Mouse (Mus musculus): ENCODE data around the gene Cdc42se2. TPM values are rescaled to one million over a fixed set of nuclear protein-coding genes. Genes with fewer than 3 reads are reported as not detected.

Cdc42se2 gene
- polyA plus RNA-seq, 1 experiment from 2014 or later: 245 TPM

DNA sequence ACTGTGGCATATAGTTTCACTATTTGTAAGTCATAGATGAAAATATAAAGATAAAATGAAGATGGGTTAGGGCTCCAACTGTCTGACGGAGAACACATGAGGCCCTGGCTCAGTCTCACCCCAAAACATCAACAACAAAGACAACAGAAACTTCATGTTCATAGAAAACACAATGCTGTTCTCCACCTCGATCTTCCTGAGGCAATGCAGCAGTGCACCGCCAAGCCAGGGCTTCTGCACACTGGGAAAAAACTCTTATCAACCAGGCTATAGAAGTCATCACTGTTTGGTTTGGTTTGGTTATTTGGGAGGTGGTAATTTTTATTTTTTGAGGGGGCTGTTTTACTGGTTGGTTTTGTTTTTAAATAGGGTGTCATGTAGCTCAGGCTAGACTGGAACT lies 3.0 kb downstream of the Cdc42se2 start:
- WGBS: 93% methylated on average over 3 of the region's 3 CpGs
- DNase-seq (ENCODE audit: low spot score) (no peak), ATAC-seq (ENCODE audit: low FRiP score) (no peak)
- Histone ChIP-seq H3K27me3 (ENCODE audit: control insufficient read depth, insufficient read depth, low read length) (no peaks in the 10 kb centered on the region), H3K4me2 (replicated peaks; ENCODE audit: low read depth, low read length) (no peak overlapping the region), H3K4me3 (ENCODE audit: low read depth, low read length) (no peak overlapping the region), H3K9ac (ENCODE audit: low read depth, low read length) (no peak overlapping the region), H3K36me3 (ENCODE audit: control insufficient read depth, insufficient read depth, low read length) (no peaks in the 10 kb centered on the region), H3K9me3 (ENCODE audit: control insufficient read depth, low read length) (no peaks in the 10 kb centered on the region), H3K27ac (ENCODE audit: low read depth, low read length) (no peak overlapping the region), H3K4me1 (replicated peaks; ENCODE audit: control insufficient read depth, insufficient read depth, low read length) (0 out of 2 replicates have a peak, but pooled peaks cover 3% of the 10 kb centered on the region)

DNA sequence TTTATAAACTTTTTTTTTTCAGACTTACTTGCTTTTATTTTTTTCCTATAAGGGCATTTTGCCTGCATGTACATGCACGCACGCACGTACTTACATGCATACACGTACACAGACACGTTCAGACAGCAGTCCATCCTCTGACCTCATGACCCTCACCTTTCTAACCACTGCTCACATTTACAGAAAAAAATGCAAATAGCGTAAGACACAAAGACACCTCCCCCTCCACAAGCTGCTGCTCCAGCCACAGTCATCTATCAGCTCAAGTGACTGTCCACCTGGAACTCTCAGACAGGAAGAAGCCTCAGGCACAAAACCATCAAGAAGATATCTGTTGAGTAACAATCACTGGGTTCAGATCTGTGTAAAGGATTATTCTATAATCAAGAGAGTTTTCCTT lies 5.2 kb downstream of the Cdc42se2 start:
- no peak for ATAC-seq (ENCODE audit: low FRiP score)
- WGBS: 75% methylated on average over 6 of the region's 6 CpGs

DNA sequence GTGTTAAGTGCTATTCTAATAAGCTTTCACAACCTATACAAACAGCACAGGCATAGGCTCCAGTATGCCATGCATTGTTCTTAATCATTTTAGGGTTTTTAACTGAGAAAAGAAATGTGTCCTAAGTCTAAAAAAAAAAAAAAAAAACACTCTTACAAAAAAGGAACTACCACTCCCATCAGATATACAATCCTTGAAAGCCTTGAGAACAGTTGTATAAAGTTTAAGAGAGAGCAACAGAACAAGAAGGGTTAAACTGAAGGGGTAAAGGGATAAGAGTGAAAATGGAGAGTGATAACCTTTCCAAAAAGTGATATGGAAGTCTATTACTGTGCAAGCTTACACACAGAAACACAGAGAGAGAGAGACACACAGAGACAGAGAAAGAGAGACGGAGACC lies 7.5 kb downstream of the Cdc42se2 start:
- no peak for ATAC-seq (ENCODE audit: low FRiP score)

More for the DNA sequence above, 5.2 kb downstream of the Cdc42se2 start:
- H3K27ac ChIP-seq (ENCODE audit: low read depth, low read length): no peak overlapping the region
- H3K4me3 ChIP-seq (ENCODE audit: low read depth, low read length): no peak overlapping the region
- no peaks in the 10 kb centered on the region for H3K9me3 ChIP-seq (ENCODE audit: control insufficient read depth, low read length)
- H3K4me1 ChIP-seq (replicated peaks; ENCODE audit: control insufficient read depth, insufficient read depth, low read length): no peaks in the 10 kb centered on the region
- no peaks in the 10 kb centered on the region for H3K36me3 ChIP-seq (ENCODE audit: control insufficient read depth, insufficient read depth, low read length)
- DNase-seq (ENCODE audit: low spot score): no peak
- no peaks in the 10 kb centered on the region for H3K27me3 ChIP-seq (ENCODE audit: control insufficient read depth, insufficient read depth, low read length)
- H3K9ac ChIP-seq (ENCODE audit: low read depth, low read length): no peak overlapping the region
- H3K4me2 ChIP-seq (replicated peaks; ENCODE audit: low read depth, low read length): no peak overlapping the region

DNA sequence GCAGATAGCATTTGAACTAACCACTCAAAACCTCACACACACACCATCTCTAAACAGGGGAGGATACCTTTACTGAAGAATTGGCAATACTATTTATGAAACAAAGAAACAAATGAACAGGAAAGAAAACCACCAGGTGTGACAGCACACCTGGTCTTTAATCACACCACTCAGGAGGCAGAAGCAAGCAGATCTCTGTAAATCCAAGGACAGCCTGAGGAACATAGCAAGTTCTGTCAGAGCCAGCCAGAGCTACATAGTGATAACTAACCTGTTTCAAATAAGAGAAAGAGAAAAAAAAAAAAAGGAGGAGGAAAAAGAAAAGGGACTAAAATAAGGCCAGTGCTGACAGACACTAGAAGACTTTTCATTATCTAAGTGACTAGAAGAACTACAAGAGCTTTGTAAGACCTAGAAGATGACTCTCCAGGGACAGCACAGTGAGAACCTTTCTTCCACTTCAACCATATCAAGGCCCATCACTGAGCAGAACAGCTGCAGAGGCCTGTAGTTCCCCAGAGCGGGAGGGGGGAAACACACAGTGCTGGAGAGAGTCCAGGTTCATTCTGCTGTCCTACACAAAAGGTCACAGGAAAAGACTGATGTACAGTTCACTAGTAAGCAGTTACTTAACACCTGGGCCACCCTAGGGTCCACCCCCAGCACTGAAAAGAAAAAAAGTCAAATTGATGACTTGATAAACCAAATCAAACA lies 9.2 kb downstream of the Cdc42se2 start:
- Histone ChIP-seq H3K9me3 (ENCODE audit: control insufficient read depth, low read length) (no peaks in the 10 kb centered on the region), H3K9ac (ENCODE audit: low read depth, low read length) (no peak overlapping the region), H3K4me3 (ENCODE audit: low read depth, low read length) (no peak overlapping the region), H3K36me3 (ENCODE audit: control insufficient read depth, insufficient read depth, low read length) (no peaks in the 10 kb centered on the region), H3K27ac (ENCODE audit: low read depth, low read length) (no peak overlapping the region), H3K27me3 (ENCODE audit: control insufficient read depth, insufficient read depth, low read length) (no peaks in the 10 kb centered on the region), H3K4me2 (replicated peaks; ENCODE audit: low read depth, low read length) (no peak overlapping the region), H3K4me1 (replicated peaks; ENCODE audit: control insufficient read depth, insufficient read depth, low read length) (no peaks in the 10 kb centered on the region)
- 88% methylated on average over 1 of the region's 1 CpGs for WGBS
- DNase-seq (ENCODE audit: low spot score): no peak
- no peak for ATAC-seq (ENCODE audit: low FRiP score)

More for the DNA sequence above, 7.5 kb downstream of the Cdc42se2 start:
- DNase-seq (ENCODE audit: low spot score): no peak
- no peaks in the 10 kb centered on the region for H3K4me1 ChIP-seq (replicated peaks; ENCODE audit: control insufficient read depth, insufficient read depth, low read length)
- H3K4me3 ChIP-seq (ENCODE audit: low read depth, low read length): no peak overlapping the region
- H3K27me3 ChIP-seq (ENCODE audit: control insufficient read depth, insufficient read depth, low read length): no peaks in the 10 kb centered on the region
- H3K9ac ChIP-seq (ENCODE audit: low read depth, low read length): no peak overlapping the region
- H3K9me3 ChIP-seq (ENCODE audit: control insufficient read depth, low read length): no peaks in the 10 kb centered on the region
- H3K36me3 ChIP-seq (ENCODE audit: control insufficient read depth, insufficient read depth, low read length): no peaks in the 10 kb centered on the region
- no peak overlapping the region for H3K27ac ChIP-seq (ENCODE audit: low read depth, low read length)
- no peak overlapping the region for H3K4me2 ChIP-seq (replicated peaks; ENCODE audit: low read depth, low read length)
- WGBS: 85% methylated on average over 1 of the region's 1 CpGs

DNA sequence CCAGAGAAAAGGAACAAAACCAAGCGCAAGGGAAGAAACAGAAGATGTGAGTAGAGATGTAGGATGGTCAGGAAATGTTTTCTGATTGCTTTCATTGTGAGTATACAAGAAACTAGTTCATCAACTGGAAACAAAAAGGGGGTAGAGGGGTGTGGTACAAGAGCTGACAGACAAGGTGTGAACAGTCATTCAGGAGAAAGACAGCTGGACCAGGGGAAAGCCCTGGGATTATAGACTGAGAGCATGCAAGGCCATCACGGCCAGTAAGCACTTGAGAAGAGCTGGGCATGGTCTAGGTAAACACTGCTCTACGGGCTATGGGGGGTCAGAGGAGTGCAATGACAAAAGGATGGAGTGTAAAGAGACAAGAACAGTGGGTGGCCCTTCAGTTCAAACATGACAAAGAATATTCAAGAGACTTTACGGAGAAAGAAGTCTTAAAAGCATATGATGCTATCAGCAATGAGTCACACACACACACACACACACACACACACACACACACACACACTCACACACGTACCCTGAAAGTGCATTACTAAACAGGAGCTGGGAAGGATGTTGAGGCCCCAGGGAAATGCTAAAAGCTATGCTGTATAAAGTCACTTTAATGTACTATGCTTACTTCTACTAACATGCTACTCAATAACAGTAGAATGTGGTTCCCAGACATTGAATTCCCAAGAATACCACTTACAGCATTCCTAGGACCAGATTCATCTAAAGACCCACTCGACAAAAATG lies 9.9 kb downstream of the Cdc42se2 start:
- Histone ChIP-seq H3K9ac (ENCODE audit: low read depth, low read length) (no peak overlapping the region), H3K4me2 (replicated peaks; ENCODE audit: low read depth, low read length) (no peak overlapping the region), H3K27me3 (ENCODE audit: control insufficient read depth, insufficient read depth, low read length) (no peaks in the 10 kb centered on the region), H3K9me3 (ENCODE audit: control insufficient read depth, low read length) (no peaks in the 10 kb centered on the region), H3K4me3 (ENCODE audit: low read depth, low read length) (no peak overlapping the region), H3K36me3 (ENCODE audit: control insufficient read depth, insufficient read depth, low read length) (no peaks in the 10 kb centered on the region), H3K27ac (ENCODE audit: low read depth, low read length) (no peak overlapping the region), H3K4me1 (replicated peaks; ENCODE audit: control insufficient read depth, insufficient read depth, low read length) (no peaks in the 10 kb centered on the region)
- no peak for DNase-seq (ENCODE audit: low spot score)
- 81% methylated on average over 6 of the region's 6 CpGs for WGBS
- ATAC-seq (ENCODE audit: low FRiP score): no peak

DNA sequence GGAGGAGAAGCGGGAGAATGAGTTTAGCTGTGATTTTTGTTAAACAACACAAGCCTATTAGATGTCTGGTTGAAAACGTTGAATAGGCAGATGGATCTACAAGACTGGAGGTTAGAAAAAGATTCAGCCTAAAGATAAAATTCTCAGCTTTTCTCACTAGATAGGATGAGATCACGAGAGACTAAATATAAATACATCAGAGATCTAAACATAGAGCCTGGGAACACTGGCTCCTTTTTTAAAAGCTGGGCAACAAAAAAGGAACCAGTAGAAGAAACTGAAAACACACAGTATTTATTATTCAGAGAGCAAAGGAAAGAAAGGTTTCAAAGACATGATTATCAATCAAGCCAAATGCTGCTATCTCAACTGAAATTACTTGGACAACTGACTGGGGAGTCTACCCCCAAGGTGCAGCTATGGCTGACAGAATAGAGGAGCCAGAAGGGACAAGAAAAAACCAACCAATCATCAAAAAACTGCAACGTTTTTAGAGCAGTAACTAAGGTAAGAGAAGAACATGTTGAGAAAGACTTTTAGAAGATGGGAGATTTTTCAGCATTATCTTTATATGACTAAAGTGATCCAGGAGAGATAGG lies 10.6 kb downstream of the Cdc42se2 start:
- ATAC-seq (ENCODE audit: low FRiP score) (no peak), DNase-seq (ENCODE audit: low spot score) (no peak)
- Histone ChIP-seq H3K36me3 (ENCODE audit: control insufficient read depth, insufficient read depth, low read length) (no peaks in the 10 kb centered on the region), H3K4me2 (replicated peaks; ENCODE audit: low read depth, low read length) (no peak overlapping the region), H3K27me3 (ENCODE audit: control insufficient read depth, insufficient read depth, low read length) (no peaks in the 10 kb centered on the region), H3K27ac (ENCODE audit: low read depth, low read length) (no peak overlapping the region), H3K9me3 (ENCODE audit: control insufficient read depth, low read length) (no peaks in the 10 kb centered on the region), H3K4me1 (replicated peaks; ENCODE audit: control insufficient read depth, insufficient read depth, low read length) (no peaks in the 10 kb centered on the region), H3K4me3 (ENCODE audit: low read depth, low read length) (no peak overlapping the region), H3K9ac (ENCODE audit: low read depth, low read length) (no peak overlapping the region)
- WGBS: 83% methylated on average over 4 of the region's 4 CpGs

DNA sequence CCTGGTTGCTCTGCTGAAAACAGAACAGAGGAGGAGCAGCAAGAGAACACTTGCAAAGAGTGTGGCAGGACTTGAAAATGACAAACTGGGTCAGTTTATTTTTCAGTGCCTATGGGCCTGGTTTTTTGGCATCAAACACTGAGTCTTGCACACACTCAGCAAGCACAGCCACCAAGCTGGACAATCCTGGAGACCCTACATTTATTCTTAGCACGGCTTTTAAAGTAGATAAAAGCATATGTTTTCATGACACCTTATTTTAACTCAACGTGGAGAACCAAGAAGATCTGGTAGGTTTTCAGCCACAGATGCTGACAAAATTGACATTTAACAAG lies 11.1 kb downstream of the Cdc42se2 start:
- ATAC-seq (ENCODE audit: low FRiP score) (no peak), DNase-seq (ENCODE audit: low spot score) (no peak)
- H3K27me3 ChIP-seq (ENCODE audit: control insufficient read depth, insufficient read depth, low read length): no peaks in the 10 kb centered on the region
- no peaks in the 10 kb centered on the region for H3K36me3 ChIP-seq (ENCODE audit: control insufficient read depth, insufficient read depth, low read length)
- no peak overlapping the region for H3K9ac ChIP-seq (ENCODE audit: low read depth, low read length)
- no peaks in the 10 kb centered on the region for H3K4me1 ChIP-seq (replicated peaks; ENCODE audit: control insufficient read depth, insufficient read depth, low read length)
- H3K9me3 ChIP-seq (ENCODE audit: control insufficient read depth, low read length): no peaks in the 10 kb centered on the region
- WGBS: 92% methylated on average over 2 of the region's 2 CpGs
- H3K4me3 ChIP-seq (ENCODE audit: low read depth, low read length): no peak overlapping the region
- H3K27ac ChIP-seq (ENCODE audit: low read depth, low read length): no peak overlapping the region
- H3K4me2 ChIP-seq (replicated peaks; ENCODE audit: low read depth, low read length): no peak overlapping the region

DNA sequence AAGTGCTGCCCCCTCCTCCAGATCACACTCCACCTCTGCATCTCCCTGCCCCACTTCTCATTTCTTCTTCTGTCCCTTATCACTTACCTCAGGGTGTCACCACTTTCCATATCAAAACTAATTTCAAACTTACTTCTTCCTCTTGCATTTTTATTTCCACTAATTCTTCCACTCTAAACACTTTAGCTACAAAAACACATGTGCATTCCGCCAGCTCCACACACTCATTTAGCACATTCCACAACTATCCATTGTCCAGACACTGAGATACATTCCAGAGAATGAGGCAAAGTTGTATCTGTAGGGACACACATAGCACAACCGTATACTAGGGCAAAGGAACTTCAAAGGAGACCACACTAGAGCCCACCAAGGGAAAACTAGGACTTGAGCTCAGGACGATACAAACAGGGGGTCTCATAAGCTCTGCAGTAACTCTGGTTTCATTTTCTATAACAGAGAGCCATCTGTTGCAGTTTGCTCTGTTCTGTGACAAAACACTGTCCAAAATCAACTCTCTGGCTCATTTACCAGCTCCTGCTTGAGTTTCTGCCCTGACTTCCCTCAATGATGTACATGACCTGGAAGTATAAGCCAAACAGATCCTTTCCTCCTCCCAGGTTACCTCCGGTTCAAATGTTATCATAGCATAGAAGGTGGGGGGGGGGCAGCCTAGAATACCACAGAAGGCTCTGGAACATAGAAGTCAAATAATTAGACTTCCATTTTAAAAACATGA lies 11.7 kb downstream of the Cdc42se2 start:
- ATAC-seq (ENCODE audit: low FRiP score) (no peak), DNase-seq (ENCODE audit: low spot score) (no peak)
- no peak overlapping the region for H3K4me3 ChIP-seq (ENCODE audit: low read depth, low read length)
- H3K9ac ChIP-seq (ENCODE audit: low read depth, low read length): no peak overlapping the region
- no peak overlapping the region for H3K27ac ChIP-seq (ENCODE audit: low read depth, low read length)
- no peaks in the 10 kb centered on the region for H3K4me1 ChIP-seq (replicated peaks; ENCODE audit: control insufficient read depth, insufficient read depth, low read length)
- no peaks in the 10 kb centered on the region for H3K9me3 ChIP-seq (ENCODE audit: control insufficient read depth, low read length)
- no peaks in the 10 kb centered on the region for H3K27me3 ChIP-seq (ENCODE audit: control insufficient read depth, insufficient read depth, low read length)
- no peak overlapping the region for H3K4me2 ChIP-seq (replicated peaks; ENCODE audit: low read depth, low read length)
- WGBS: 85% methylated on average over 4 of the region's 4 CpGs
- no peaks in the 10 kb centered on the region for H3K36me3 ChIP-seq (ENCODE audit: control insufficient read depth, insufficient read depth, low read length)

Data from hindbrain, embryonic 11.5 days (tissue).